Mouse (Mus musculus): ENCODE results near the gene Baiap2l2. TPM values are rescaled to one million over a fixed set of nuclear protein-coding genes. Genes with fewer than 3 reads are reported as not detected.

Gene Baiap2l2
- 3.3 and 3.4 TPM in 2 replicates for polyA plus RNA-seq (2012; rRNA removed)

DNA sequence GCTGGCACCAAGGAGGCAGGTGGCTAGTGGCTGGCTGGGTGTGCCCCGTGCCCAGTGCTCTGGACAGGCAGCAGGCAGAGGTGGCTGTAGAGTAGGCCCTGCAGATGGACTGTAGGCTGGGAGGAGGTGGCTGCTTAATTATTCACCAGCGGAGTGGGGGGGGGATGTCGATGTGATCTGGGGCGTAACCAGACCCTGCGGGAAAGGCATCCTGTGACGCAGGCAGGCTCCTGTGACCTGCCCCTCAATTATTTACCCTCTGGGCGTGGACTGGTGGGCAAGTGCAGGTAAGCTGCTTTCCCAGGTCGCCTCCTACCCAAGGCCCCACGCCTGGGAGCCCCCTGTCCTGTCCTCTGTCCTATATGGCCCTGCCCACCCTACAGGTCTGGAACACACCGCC lies at the start of gene Baiap2l2:
Baiap2l2 (minus strand) TSS at position 139 of the 400 bp plus-strand sequence.

DNA sequence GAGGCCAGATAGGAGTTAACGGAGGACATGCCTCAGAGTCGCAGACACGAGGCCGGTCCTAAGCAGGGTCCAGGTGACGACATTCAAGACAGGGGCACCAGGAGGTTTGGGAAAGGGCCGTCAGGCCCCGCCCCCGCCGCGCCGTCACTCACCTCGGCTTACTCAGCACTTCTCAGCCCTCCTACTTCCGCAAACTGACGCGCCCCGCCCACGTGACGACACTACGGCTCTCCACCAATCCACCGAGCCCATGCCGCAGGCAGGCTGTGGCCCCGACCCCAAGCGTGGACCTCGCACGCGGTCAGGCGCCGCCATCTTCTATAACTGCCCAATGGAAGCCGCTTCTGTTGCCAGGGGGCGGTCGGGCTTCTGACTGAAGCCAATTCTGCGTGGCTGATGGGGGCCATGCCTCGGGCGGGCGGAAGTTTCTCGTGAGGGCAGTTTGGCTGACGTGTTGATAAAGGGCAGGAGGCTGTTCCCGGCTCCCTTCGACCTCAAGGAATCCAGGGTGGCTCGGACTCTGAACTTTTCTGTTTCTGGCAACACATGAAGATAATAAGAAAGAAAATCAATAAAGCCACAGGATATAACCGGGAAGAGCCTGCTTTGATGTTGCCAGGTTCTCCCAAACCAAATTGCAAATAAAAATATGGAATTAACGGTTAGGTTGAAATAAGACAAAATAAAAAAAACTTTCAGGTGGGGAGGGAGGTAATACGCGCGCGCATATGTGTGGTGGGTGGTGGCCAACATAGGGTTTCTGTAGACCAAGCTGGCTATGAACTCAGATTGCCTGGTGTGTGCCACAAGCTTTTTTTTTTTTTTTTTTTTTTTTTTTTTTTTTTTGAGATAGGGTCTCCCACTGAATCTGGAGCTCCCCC lies 43.0 kb upstream of the Baiap2l2 start, which contains the start of gene Pla2g6:
Pla2g6 (minus strand) TSS at position 333 of the 881 bp plus-strand sequence.

DNA sequence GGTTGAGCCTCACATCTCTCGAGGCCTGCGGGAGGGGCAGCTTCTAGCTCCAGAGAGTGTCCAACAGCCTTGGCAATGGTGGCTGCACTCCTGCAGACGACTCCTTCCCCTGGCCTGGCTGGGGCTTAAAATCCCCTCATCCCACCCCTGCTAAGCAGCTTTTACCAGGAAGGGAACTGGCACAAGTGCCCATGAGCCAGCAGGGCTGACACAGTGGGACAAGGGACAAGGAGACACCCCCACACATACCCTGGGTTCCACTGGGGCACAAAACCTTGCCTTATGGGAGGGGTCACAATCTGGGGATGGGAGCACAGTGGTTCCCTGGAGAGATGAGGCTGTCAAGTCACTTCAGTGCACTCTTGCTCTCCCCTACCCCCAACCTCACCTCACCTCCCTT lies 30.7 kb downstream of the Baiap2l2 start, which contains the start of gene Slc16a8:
Slc16a8 (minus strand) TSS at position 101 of the 400 bp plus-strand sequence.

DNA sequence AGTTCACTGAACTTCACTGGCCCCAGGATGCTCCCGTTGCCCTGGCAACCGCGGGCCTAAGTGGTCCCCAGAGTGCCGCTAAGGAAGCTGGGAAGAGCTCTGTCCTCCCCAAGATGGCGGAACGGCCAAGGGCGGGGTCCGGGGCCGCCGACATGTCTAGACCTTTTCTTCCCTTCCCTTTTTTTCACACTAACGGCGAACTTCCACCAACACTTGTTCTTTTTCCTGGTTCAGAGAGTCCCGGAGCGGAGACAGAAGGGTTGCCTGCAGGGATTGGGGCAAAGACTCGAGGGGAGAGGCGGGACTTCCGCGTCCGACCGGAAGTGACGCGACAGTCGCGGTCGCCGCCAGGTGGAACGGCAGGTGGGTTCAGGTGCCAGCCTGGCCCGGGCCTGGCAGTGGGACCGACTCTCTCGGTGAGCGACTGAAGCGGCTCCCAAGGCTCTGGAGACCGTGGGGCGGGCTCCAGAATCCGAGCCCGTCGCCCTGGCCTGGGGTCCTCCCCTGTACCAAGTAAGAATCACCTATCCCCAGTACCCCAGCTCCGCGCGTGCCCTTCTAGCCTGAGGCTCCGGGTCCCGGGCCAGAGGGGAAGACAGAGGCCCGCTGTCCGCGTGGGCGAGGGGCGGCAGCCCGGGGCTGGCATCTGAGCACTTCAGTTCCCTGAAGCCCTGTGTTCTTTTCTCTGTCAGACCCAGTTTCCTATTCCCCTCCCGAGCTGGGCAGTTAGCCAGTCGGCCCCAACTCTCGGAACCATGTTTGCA lies 56.1 kb downstream of the Baiap2l2 start, which contains the start of the genes Pick1 and Gm49486:
Pick1 (plus strand) TSS at position 116 of the 764 bp plus-strand sequence.
Gm49486 (plus strand) TSS at position 334 of the 764 bp plus-strand sequence.

Other genes starting within 250 kb of the Baiap2l2 start
- 0.19 and 0.29 TPM in 2 replicates for gene Galr3, start 243.7 kb downstream of the Baiap2l2 start, polyA plus RNA-seq (2012; rRNA removed)
- gene Ankrd54, start 222.6 kb downstream of the Baiap2l2 start, polyA plus RNA-seq (2012; rRNA removed): 33.1 and 40.3 TPM in 2 replicates
- 93.1 and 113 TPM in 2 replicates for gene Eif3l, start 210.4 kb downstream of the Baiap2l2 start, polyA plus RNA-seq (2012; rRNA removed)
- gene Micall1, start 176.6 kb downstream of the Baiap2l2 start, polyA plus RNA-seq (2012; rRNA removed): 1.4 and 1.6 TPM in 2 replicates
- 120 and 139 TPM in 2 replicates for gene Polr2f, start 144.5 kb downstream of the Baiap2l2 start, polyA plus RNA-seq (2012; rRNA removed)
- 0.21 and 0.23 TPM in 2 replicates for gene 1700088E04Rik, start 144.3 kb downstream of the Baiap2l2 start, polyA plus RNA-seq (2012; rRNA removed)
- 0.09 and 0.12 TPM in 2 replicates for gene Sox10, start 120.3 kb downstream of the Baiap2l2 start, polyA plus RNA-seq (2012; rRNA removed)
- 11.5 and 12.3 TPM in 2 replicates for gene Pick1, start 56.4 kb downstream of the Baiap2l2 start, polyA plus RNA-seq (2012; rRNA removed)
- 0.03 TPM in 1 of 2 replicates, not detected in the other for gene Gm49486, start 56.1 kb downstream of the Baiap2l2 start, polyA plus RNA-seq (2012; rRNA removed)
- not detected in 2 replicates for gene Slc16a8, start 30.8 kb downstream of the Baiap2l2 start, polyA plus RNA-seq (2012; rRNA removed)
- gene Pla2g6, start 42.9 kb upstream of the Baiap2l2 start, polyA plus RNA-seq (2012; rRNA removed): 8.4 and 10.3 TPM in 2 replicates
- gene Maff, start 61.1 kb upstream of the Baiap2l2 start, polyA plus RNA-seq (2012; rRNA removed): 2.3 and 2.5 TPM in 2 replicates
- gene Tmem184b, start 118.0 kb upstream of the Baiap2l2 start, polyA plus RNA-seq (2012; rRNA removed): 6.5 and 6.6 TPM in 2 replicates
- gene Csnk1e, start 170.0 kb upstream of the Baiap2l2 start, polyA plus RNA-seq (2012; rRNA removed): 9.3 and 9.7 TPM in 2 replicates
- gene Kcnj4, start 219.7 kb upstream of the Baiap2l2 start, polyA plus RNA-seq (2012; rRNA removed): 0.01 TPM in 1 of 2 replicates, not detected in the other
- 2.5 and 3.4 TPM in 2 replicates for gene Kdelr3, start 230.9 kb upstream of the Baiap2l2 start, polyA plus RNA-seq (2012; rRNA removed)

Measured in liver, embryonic 14 days (tissue).